Mouse (Mus musculus) midbrain, embryonic 10.5 days (tissue): ENCODE measurements at regions not wholly inside any gene's neighbourhood (a gene's known extent, or its start where the extent isn't known, plus 50 kb on each side); places are given as distances from the start of the nearest gene placed in this dataset.
A peak's percentile ranks its signal among the peaks of the same experiment; 100 is the strongest.

Experiments
- DNase-seq: peaks from one replicate; pipeline ENCODE4 v3.0.0-alpha.2; 2017; ENCODE audit warnings: low spot score
- H3K27ac ChIP-seq: fragments of 300-500 bp; sonication (generic); replicated peaks from 2 replicates; pipeline ENCODE4 v1.5.1; 2016; ENCODE audit warnings: mild to moderate bottlenecking
- H3K27me3 ChIP-seq: fragments of 300-500 bp; sonication (generic); 2 replicates; pipeline ENCODE4 v1.6.1; 2016; ENCODE audit warnings: low read depth, mild to moderate bottlenecking; ENCODE audit not compliant: poor library complexity, severe bottlenecking
- H3K36me3 ChIP-seq: fragments of 300-500 bp; sonication (generic); 2 replicates; pipeline ENCODE4 v1.6.1; 2016; ENCODE audit warnings: mild to moderate bottlenecking, moderate library complexity
- H3K4me1 ChIP-seq: fragments of 300-500 bp; sonication (generic); 2 replicates; pipeline ENCODE4 v1.6.1; 2016
- H3K4me3 ChIP-seq: fragments of 300-500 bp; sonication (generic); 2 replicates; pipeline ENCODE4 v1.5.1; 2016; ENCODE audit warnings: mild to moderate bottlenecking, moderate library complexity
- H3K9me3 ChIP-seq: fragments of 300-500 bp; sonication (generic); replicated peaks from 2 replicates; pipeline ENCODE4 v1.6.1; 2016; ENCODE audit warnings: mild to moderate bottlenecking
- WGBS: fragments of 180-500 bp; shearing (Covaris S2); methylation state at CpG from one replicate; pipeline ENCODE4 v1.1.7; 2016; 5-methylcytosine and 5-hydroxymethylcytosine counted together

DNA sequence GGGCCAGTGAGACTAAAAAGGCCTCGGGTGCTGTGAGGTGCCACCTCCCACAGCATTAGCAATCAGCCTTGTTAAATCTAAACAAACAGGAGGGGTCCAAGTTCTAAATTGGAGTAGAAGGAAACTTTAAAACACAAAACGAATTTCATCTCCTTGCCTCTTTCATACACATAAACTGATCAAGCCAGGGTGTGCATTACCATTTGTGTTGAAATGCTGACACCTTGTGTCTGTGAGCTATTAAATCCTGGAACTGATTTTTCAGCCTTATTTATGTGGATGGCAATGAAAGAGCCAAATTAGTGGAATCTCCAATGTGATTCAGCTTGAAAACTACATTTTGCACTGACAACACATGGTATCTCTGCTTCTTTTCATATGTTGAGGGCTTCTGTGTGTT lies 114.8 kb downstream of the Pcsk1 start:
- no peaks in the 10 kb centered on the region for H3K4me1 ChIP-seq
- no peaks in the 10 kb centered on the region for H3K9me3 ChIP-seq
- no peak for DNase-seq
- H3K27me3 ChIP-seq: no peaks in the 10 kb centered on the region
- H3K36me3 ChIP-seq: no peaks in the 10 kb centered on the region
- H3K4me3 ChIP-seq: no peak overlapping the region
- no peak overlapping the region for H3K27ac ChIP-seq
- WGBS: 40% methylated on average over 2 of the region's 2 CpGs

DNA sequence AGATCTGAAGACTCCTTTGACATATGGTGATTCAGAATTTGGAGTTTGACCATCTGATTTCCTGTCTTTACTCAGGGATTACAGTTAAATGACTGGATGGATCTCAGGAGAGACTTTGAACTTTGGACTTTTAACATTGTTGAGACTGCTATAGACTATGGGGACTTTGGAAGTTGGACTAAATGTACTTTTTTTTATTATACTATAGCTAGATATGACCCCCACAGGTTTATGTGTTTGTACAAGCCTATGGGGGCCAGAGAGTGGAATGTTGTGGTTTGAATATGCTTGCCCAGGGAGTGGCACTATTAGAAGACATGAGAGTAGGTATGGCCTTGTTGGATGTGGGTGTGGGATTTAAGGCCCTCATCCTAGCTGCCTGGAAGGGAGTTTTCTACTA lies 134.3 kb downstream of the Pcsk1 start:
- Histone ChIP-seq H3K4me1 (no peaks in the 10 kb centered on the region), H3K4me3 (no peak overlapping the region), H3K27me3 (no peaks in the 10 kb centered on the region), H3K27ac (no peak overlapping the region), H3K36me3 (no peaks in the 10 kb centered on the region), H3K9me3 (no peaks in the 10 kb centered on the region)
- DNase-seq: no peak

DNA sequence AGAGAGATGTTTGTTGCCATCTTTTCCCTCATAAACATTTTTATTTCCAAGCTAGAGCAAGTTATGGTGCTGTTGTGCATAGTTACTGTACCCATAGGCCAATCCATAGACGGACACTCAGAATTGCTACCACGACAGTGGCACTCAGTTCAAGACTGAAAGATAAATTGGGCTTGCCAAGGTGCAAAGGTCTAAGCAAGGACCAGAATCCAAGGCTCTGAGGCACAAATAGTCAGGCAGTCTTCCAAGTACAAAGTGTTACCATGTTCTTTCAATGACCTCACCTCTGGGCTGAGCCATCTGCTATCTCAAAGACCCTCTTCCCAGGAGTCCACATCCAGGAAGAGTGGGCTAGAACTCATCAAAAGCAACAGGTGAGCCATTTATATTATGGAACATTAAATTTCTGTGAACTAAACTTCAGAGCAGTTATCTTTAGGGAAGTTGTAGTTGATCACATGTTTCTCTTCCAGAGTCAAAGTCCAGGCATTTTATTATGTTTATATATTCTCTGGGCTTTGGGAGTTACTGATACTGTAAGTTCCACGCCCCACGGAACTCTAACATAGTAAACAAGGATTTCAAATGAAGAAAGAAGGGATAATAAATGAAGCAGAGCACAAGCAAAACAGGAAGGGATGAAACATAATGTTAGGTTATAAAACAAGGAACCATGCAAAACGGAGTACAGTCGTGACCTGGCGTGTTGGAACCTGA lies 136.1 kb downstream of the Pcsk1 start:
- H3K36me3 ChIP-seq: no peaks in the 10 kb centered on the region
- DNase-seq: no peak
- no peaks in the 10 kb centered on the region for H3K9me3 ChIP-seq
- no peaks in the 10 kb centered on the region for H3K27me3 ChIP-seq
- WGBS: 90% methylated on average over 7 of the region's 7 CpGs
- H3K27ac ChIP-seq: no peak overlapping the region
- no peaks in the 10 kb centered on the region for H3K4me1 ChIP-seq
- no peak overlapping the region for H3K4me3 ChIP-seq

DNA sequence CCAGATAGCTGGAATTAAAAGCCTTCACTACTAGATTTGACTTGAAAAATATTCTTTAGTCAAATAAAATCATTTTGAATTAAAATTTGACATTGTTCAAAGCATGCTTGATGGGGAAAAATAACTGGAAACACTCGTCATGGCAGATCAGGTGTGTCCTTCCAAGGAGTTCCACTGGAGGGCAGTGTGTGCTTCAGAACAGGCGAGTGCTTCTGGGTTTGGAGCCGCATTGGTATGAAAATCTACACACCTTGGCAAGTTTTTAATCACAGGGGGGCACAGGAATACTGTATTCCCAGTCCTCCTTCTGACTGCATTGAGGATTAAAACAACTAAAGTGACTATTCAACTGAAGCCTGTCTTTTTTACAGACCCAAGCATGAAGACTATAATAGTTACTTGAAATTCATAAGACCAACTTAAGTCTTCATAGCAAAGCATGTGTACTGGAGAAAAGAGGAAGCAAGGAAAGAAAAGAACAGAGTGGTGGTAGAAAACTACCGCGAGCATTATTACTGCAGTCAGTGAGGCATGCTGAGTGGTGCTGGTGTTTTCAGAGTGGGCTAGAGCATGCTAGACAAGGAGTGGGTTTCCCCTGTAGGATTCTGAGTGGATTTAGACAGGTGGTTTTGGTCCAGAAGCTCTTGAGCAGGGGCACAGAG lies 138.1 kb downstream of the Pcsk1 start:
- 27% methylated on average over 5 of the region's 5 CpGs for WGBS
- peak; percentile 55 for DNase-seq

DNA sequence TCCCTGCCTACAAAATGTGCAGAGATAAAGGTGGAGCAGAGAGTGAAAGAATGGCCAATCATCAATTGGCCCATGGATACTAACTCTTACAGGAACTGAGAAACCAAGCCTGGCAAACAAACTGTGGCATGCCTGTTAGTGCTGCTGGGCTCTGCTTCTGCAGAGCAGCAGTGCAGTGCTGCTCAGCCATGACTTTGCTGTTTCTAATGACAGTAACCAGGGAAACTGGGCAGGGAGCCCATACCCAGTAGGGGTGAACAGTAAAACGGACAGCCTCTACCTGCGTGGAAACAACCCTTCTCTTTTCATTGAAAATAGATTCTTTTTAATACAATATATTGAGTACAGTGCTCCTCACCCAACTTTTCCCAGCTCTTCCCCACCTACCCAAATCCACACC lies 146.8 kb downstream of the Pcsk1 start:
- WGBS: 79% methylated on average over 2 of the region's 2 CpGs
- no peak overlapping the region for H3K27ac ChIP-seq
- H3K4me3 ChIP-seq: no peak overlapping the region
- no peaks in the 10 kb centered on the region for H3K27me3 ChIP-seq
- H3K36me3 ChIP-seq: no peaks in the 10 kb centered on the region
- no peaks in the 10 kb centered on the region for H3K9me3 ChIP-seq
- H3K4me1 ChIP-seq: no peaks in the 10 kb centered on the region
- no peak for DNase-seq

More for the DNA sequence above, 138.1 kb downstream of the Pcsk1 start:
- H3K27ac ChIP-seq: no peak overlapping the region
- no peak overlapping the region for H3K4me3 ChIP-seq
- H3K4me1 ChIP-seq: no peaks in the 10 kb centered on the region
- H3K36me3 ChIP-seq: no peaks in the 10 kb centered on the region
- no peaks in the 10 kb centered on the region for H3K9me3 ChIP-seq
- H3K27me3 ChIP-seq: no peaks in the 10 kb centered on the region
